In genomic region chr8:107194786-107195451, GRCm38 (mm10) we compare ENCODE assay signal across 22 mouse cellular contexts. TPM values are rescaled to one million over a fixed set of nuclear protein-coding genes. Genes with fewer than 3 reads are reported as not detected.
DNase-seq lines count a peak whose midpoint lies in the region; ATAC-seq and TF ChIP-seq lines count a peak whose summit lies in the region.
"Had no signal": no experiment of that assay in that cellular context is flagged by ENCODE, and none has a peak within 500 bp of the region (broad histone marks: within the 10 kb centered on the region; RNA-seq: fewer than 3 reads in every experiment).

No protein-coding gene starts in this region.

- no peak for DNase-seq in gastrocnemius, adult 2 months
- no peak for DNase-seq in gastrocnemius, postnatal 25 days
- DNase-seq in liver, postnatal 0 days: no peak
- DNase-seq in lung, adult 18-20 months: no peak
- DNase-seq: cerebellum, adult 9-11 months; gastrocnemius, postnatal 10 days; heart, postnatal 14 days; kidney, postnatal 10 days; lung, embryonic 14.5 days; lung, postnatal 36 days had no signal

- peak; percentile 12; the same call in 1 of the 2 replicates for TF ChIP-seq CTCF in gastrocnemius, adult 2 months (IDR thresholded peaks at IDR 0.05)
- 0 out of 2 replicates have a peak, but pooled peaks have one; percentile 9 for TF ChIP-seq CTCF in liver, postnatal 0 days (IDR thresholded peaks at IDR 0.05; ENCODE audit: low read depth)
- peak; percentile 17 for TF ChIP-seq CTCF in ES-Bruce4 (IDR thresholded peaks at IDR 0.05; ENCODE audit: low read depth, low read length)

- no peak for ATAC-seq in liver, postnatal 0 days
- ATAC-seq in liver, embryonic 12.5 days: no peak
- peak; percentile 70 for ATAC-seq in megakaryocyte progenitor cell, adult 5-6 weeks (replicated peaks; ENCODE audit: poor library complexity)
- ATAC-seq in hindbrain, embryonic 16.5 days: no peak
- ATAC-seq: forebrain, embryonic 13.5 days; Patski had no signal

- H3K36me3 ChIP-seq in liver, postnatal 0 days (replicated peaks; ENCODE audit: insufficient read depth, low read length): no peaks in the 10 kb centered on the region
- H3K36me3 ChIP-seq in liver, embryonic 12.5 days: no peaks in the 10 kb centered on the region
- no peaks in the 10 kb centered on the region for H3K36me3 ChIP-seq in ES-Bruce4 (ENCODE audit: control insufficient read depth, insufficient read depth, low read length, poor library complexity, severe bottlenecking)
- no peaks in the 10 kb centered on the region for H3K36me3 ChIP-seq in hindbrain, embryonic 16.5 days (ENCODE audit: control insufficient read depth, insufficient read depth, low read length)
- H3K36me3 ChIP-seq: embryonic facial prominence, embryonic 12.5 days; hindbrain, embryonic 12.5 days; limb, embryonic 15.5 days; midbrain, embryonic 10.5 days had no signal

- no peaks in the 10 kb centered on the region for H3K27me3 ChIP-seq in liver, postnatal 0 days (ENCODE audit: insufficient read depth, low read length)
- H3K27me3 ChIP-seq in liver, embryonic 12.5 days (replicated peaks): no peaks in the 10 kb centered on the region
- H3K27me3 ChIP-seq in ES-Bruce4 (ENCODE audit: control insufficient read depth, insufficient read depth, low read length, poor library complexity, severe bottlenecking): no peaks in the 10 kb centered on the region
- no peaks in the 10 kb centered on the region for H3K27me3 ChIP-seq in hindbrain, embryonic 16.5 days (replicated peaks; ENCODE audit: control insufficient read depth, insufficient read depth, low read length)
- H3K27me3 ChIP-seq: embryonic facial prominence, embryonic 12.5 days; forebrain, embryonic 13.5 days; hindbrain, embryonic 12.5 days; limb, embryonic 15.5 days; Patski had no signal

- no peak for TF ChIP-seq POLR2A in ES-Bruce4 (IDR thresholded peaks at IDR 0.05; ENCODE audit: insufficient read depth, low read length)

- intact Hi-C loops in gastrocnemius, adult 2 months (cut with DNase I): no loop called here

- H3K4me3 ChIP-seq in gastrocnemius, adult 2 months: no peak overlapping the region
- no peak overlapping the region for H3K4me3 ChIP-seq in liver, postnatal 0 days (ENCODE audit: low read depth, low read length)
- H3K4me3 ChIP-seq in liver, embryonic 12.5 days: no peak overlapping the region
- H3K4me3 ChIP-seq in ES-Bruce4 (ENCODE audit: low read depth, low read length): no peak overlapping the region
- no peak overlapping the region for H3K4me3 ChIP-seq in hindbrain, embryonic 16.5 days (ENCODE audit: low read length)
- H3K4me3 ChIP-seq: embryonic facial prominence, embryonic 12.5 days; erythroblast, embryonic 14.5 days; forebrain, embryonic 13.5 days; hindbrain, embryonic 12.5 days; limb, embryonic 15.5 days; midbrain, embryonic 10.5 days had no signal

- H3K27ac ChIP-seq in gastrocnemius, adult 2 months: no peak overlapping the region
- H3K27ac ChIP-seq in liver, postnatal 0 days (ENCODE audit: low read depth): no peak overlapping the region
- no peak overlapping the region for H3K27ac ChIP-seq in liver, embryonic 12.5 days
- H3K27ac ChIP-seq in ES-Bruce4 (ENCODE audit: insufficient read depth, low read length): no peak overlapping the region
- H3K27ac ChIP-seq in hindbrain, embryonic 16.5 days (ENCODE audit: low read depth, low read length): no peak overlapping the region
- H3K27ac ChIP-seq: embryonic facial prominence, embryonic 12.5 days; forebrain, embryonic 13.5 days; hindbrain, embryonic 12.5 days; limb, embryonic 15.5 days; midbrain, embryonic 10.5 days had no signal

- H3K4me1 ChIP-seq in liver, postnatal 0 days (ENCODE audit: insufficient read depth): no peaks in the 10 kb centered on the region
- H3K4me1 ChIP-seq in liver, embryonic 12.5 days: peaks cover 8% of the 10 kb centered on the region; the same call in 1 of the 2 replicates
- H3K4me1 ChIP-seq in ES-Bruce4 (ENCODE audit: control insufficient read depth, insufficient read depth, low read length): no peaks in the 10 kb centered on the region
- H3K4me1 ChIP-seq in hindbrain, embryonic 16.5 days (ENCODE audit: control insufficient read depth, insufficient read depth, low read depth, low read length): no peaks in the 10 kb centered on the region
- H3K4me1 ChIP-seq: forebrain, embryonic 13.5 days had no signal

- TF ChIP-seq EP300 in liver, postnatal 0 days (IDR thresholded peaks at IDR 0.05; ENCODE audit: low read depth): no peak
- no peak for TF ChIP-seq EP300 in ES-Bruce4 (IDR thresholded peaks at IDR 0.05; ENCODE audit: insufficient read depth, low read depth, low read length)

- 80% methylated on average over 14 of the region's 14 CpGs for WGBS in liver, postnatal 0 days (ENCODE audit: insufficient replicate concordance)
- WGBS in liver, embryonic 12.5 days (ENCODE audit: insufficient replicate concordance): 75% methylated on average over 14 of the region's 14 CpGs
- 93% methylated on average over 14 of the region's 14 CpGs for WGBS in hindbrain, embryonic 16.5 days

- no peak overlapping the region for H3K9ac ChIP-seq in liver, postnatal 0 days (replicated peaks)
- no peak overlapping the region for H3K9ac ChIP-seq in liver, embryonic 12.5 days
- H3K9ac ChIP-seq in ES-Bruce4 (ENCODE audit: low read depth, poor library complexity, severe bottlenecking): no peak overlapping the region
- H3K9ac ChIP-seq in hindbrain, embryonic 16.5 days (ENCODE audit: low read depth, low read length): no peak overlapping the region
- H3K9ac ChIP-seq: embryonic facial prominence, embryonic 12.5 days; forebrain, embryonic 13.5 days; hindbrain, embryonic 12.5 days; limb, embryonic 15.5 days; lung, embryonic 14.5 days had no signal

- no peaks in the 10 kb centered on the region for H3K9me3 ChIP-seq in liver, postnatal 0 days (ENCODE audit: low read length)
- no peaks in the 10 kb centered on the region for H3K9me3 ChIP-seq in liver, embryonic 12.5 days (replicated peaks)
- no peaks in the 10 kb centered on the region for H3K9me3 ChIP-seq in ES-Bruce4 (replicated peaks; ENCODE audit: control insufficient read depth, insufficient read depth, low read length, poor library complexity, severe bottlenecking)
- H3K9me3 ChIP-seq in hindbrain, embryonic 16.5 days (ENCODE audit: control insufficient read depth, low read length): no peaks in the 10 kb centered on the region
- H3K9me3 ChIP-seq: embryonic facial prominence, embryonic 12.5 days; forebrain, embryonic 13.5 days; hindbrain, embryonic 12.5 days; limb, embryonic 15.5 days; midbrain, embryonic 10.5 days had no signal

- H3K4me2 ChIP-seq in liver, postnatal 0 days (ENCODE audit: low read depth, low read length): no peak overlapping the region
- no peak overlapping the region for H3K4me2 ChIP-seq in liver, embryonic 12.5 days
- H3K4me2 ChIP-seq in hindbrain, embryonic 16.5 days (ENCODE audit: low read length): no peak overlapping the region
- H3K4me2 ChIP-seq: embryonic facial prominence, embryonic 12.5 days; forebrain, embryonic 13.5 days; heart, embryonic 11.5 days; hindbrain, embryonic 12.5 days; limb, embryonic 15.5 days; lung, embryonic 14.5 days had no signal

RNA-seq across cellular contexts. Expression of gene Cyb5b, which starts 44.5 kb away (rescaled TPM):
- 10 to 100 TPM; 33.2 to 36.3 TPM for total RNA-seq in gastrocnemius, adult 2 months (2021)
- 10 to 100 TPM; 26.7 to 29.0 TPM for total RNA-seq in gastrocnemius, postnatal 25 days (2021)
- polyA plus RNA-seq in liver, postnatal 0 days (2015; fragmentation: Nextera tagmentation; extraction: Ambion mirVana): 19.7 and 23.6 TPM in 2 replicates
- 51.8 and 52.5 TPM in 2 replicates for polyA plus RNA-seq in liver, embryonic 12.5 days (2016; fragmentation: Nextera tagmentation; extraction: Ambion mirVana)
- 102 and 105 TPM in 2 replicates for polyA plus RNA-seq in ES-Bruce4 (2011; ENCODE audit: insufficient read depth, insufficient read length, low read depth, missing spikeins)
- 54.1 and 58.4 TPM in 2 replicates for total RNA-seq in megakaryocyte progenitor cell, adult 5-6 weeks (2015)
- total RNA-seq in megakaryocyte progenitor cell, adult 5-6 weeks (2017): 61.0 and 67.1 TPM in 2 replicates
- 98.8 and 112 TPM in 2 replicates for polyA plus RNA-seq in hindbrain, embryonic 16.5 days (2015; fragmentation: Nextera tagmentation; extraction: Ambion mirVana)
